Mouse (Mus musculus) mammary gland, adult 2 months (tissue): Measurements from ENCODE around the gene Muc13. TPM values are rescaled to one million over a fixed set of nuclear protein-coding genes. Genes with fewer than 3 reads are reported as not detected.

Experiments used
- polyA plus RNA-seq: library from polyadenylated mRNA; depleted of rRNA; stranded (reverse); fragments of >200 nt; gene quantifications from 2 replicates; pipeline ENCODE4 v1.2.3, GENCODE M21; 2012; ENCODE audit warnings: low replicate concordance; rRNA removed

Gene Muc13
- polyA plus RNA-seq, result 2.9 and 5.4 TPM in 2 replicates

DNA sequence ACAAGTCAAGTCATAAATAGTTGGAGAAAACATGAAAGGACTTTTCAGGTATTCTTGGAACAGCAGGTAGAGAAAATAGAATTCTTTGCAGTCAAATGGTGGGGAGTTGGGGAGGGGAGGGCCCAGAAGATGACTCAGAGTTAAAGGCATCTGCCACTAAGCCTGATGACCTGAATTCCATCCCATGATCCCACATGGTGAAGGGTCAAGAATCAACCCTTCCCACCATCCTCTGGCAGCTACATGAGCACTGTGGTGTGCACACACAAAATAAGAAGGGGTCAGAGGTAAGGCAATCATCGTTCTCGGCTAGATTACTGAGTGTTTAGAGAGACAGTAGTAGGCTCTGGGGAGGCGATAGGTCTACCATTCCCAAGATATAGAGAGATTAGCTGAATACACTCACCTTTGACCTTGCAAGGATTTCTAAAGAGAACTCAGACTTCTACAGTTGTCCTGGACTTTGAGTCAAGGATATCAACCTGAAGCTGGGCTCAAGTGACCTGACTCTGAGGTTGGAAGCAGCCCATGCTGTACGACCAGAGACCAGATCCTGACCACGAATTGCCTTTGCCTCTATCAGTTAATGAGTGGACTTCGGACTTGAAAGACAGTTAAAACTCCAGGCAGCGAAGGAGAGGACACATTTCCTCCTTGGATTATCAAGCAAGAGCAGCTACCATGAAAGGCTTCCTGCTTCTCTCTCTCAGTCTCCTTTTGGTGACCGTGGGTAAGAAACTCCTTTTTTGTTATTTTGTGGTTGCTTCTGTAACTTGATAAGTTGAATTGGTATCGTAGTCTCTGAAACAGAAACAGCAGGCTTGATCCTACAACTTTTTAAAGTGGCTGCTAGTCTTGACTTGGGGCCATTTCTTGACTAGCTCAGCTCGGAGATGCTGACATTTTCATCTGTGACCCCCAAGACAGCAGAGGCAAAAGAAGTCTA, at the start of gene Muc13:
TSS of gene Muc13 (plus strand) at position 192 of the 946 bp plus-strand sequence.

GRCm38 (mm10) chr16:33829301-33829831, 35.5 kb downstream of the Muc13 start, which contains the start of gene Itgb5:
TSS of gene Itgb5 (plus strand) at chr16:33829665.

Other genes with a start within 250 kb of the Muc13 start
- 60.0 and 74.2 TPM in 2 replicates for gene Heg1, start 109.7 kb upstream of the Muc13 start, polyA plus RNA-seq
- gene Itgb5, start 35.6 kb downstream of the Muc13 start, polyA plus RNA-seq, result 83.4 and 98.3 TPM in 2 replicates
- 5.7 and 7.8 TPM in 2 replicates for gene Umps, start 173.0 kb downstream of the Muc13 start, polyA plus RNA-seq